Mouse (Mus musculus): ENCODE results near the gene Grin2b. TPM values are rescaled to one million over a fixed set of nuclear protein-coding genes. Genes with fewer than 3 reads are reported as not detected.
A peak's percentile ranks its signal among the peaks of the same experiment; 100 is the strongest.

Gene Grin2b
- polyA plus RNA-seq, 1 experiment from 2014 or later = 0.97 TPM

DNA sequence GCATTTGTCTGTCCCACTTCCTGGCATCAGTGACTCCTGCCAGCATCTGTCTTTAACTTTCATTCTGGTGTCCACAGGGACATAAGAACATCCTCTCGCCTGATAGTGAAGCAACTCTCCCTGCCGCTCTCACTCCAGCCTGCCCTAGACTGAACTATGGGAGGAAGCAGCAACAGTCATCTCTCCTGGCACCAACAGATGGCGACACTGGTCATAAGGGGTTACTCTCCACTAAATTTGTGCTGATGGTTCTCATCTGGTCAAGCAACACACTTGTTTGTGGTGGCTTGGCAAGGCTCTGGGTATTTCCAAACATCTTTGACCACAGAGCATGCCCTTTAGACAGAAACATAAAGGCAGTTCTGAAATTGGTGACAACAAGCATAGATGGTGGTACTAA, 130.9 kb downstream of the Grin2b start:
- Histone ChIP-seq H3K9me3 (no peaks in the 10 kb centered on the region), H3K27ac (no peak overlapping the region), H3K27me3 (no peaks in the 10 kb centered on the region), H3K4me2 (no peak overlapping the region), H3K4me1 (replicated peaks) (no peaks in the 10 kb centered on the region), H3K36me3 (no peaks in the 10 kb centered on the region), H3K9ac (replicated peaks) (no peak overlapping the region), H3K4me3 (replicated peaks) (no peak overlapping the region)
- no peak for ATAC-seq (ENCODE audit: insufficient number of reproducible peaks, insufficient read depth, low FRiP score, low TSS enrichment, low read depth)
- WGBS = 73% methylated on average over 3 of the region's 3 CpGs

DNA sequence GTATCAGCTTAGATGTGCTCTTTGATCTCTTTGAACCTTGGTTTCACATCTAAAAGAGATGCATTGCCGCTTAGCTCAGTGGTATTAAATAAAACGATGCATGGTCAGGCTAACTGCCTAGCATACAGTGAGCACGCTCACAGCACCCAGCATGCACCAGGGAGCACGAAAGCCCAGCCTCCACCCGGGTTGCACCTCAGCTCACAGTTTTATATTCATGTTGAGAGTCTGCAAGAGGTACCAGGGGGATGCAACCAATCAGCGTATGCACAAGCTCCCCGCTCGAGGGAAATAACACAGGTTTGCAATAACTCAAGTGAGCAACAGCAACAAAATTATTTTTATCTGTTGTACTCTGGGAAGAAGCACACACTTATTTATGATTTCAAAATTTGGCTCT, 131.5 kb downstream of the Grin2b start:
- no peaks in the 10 kb centered on the region for H3K27me3 ChIP-seq
- H3K9me3 ChIP-seq = no peaks in the 10 kb centered on the region
- no peak overlapping the region for H3K4me2 ChIP-seq
- no peak overlapping the region for H3K27ac ChIP-seq
- no peaks in the 10 kb centered on the region for H3K36me3 ChIP-seq
- 87% methylated on average over 8 of the region's 8 CpGs for WGBS
- H3K4me3 ChIP-seq (replicated peaks) = no peak overlapping the region
- H3K4me1 ChIP-seq (replicated peaks) = no peaks in the 10 kb centered on the region
- no peak overlapping the region for H3K9ac ChIP-seq (replicated peaks)
- no peak for ATAC-seq (ENCODE audit: insufficient number of reproducible peaks, insufficient read depth, low FRiP score, low TSS enrichment, low read depth)

DNA sequence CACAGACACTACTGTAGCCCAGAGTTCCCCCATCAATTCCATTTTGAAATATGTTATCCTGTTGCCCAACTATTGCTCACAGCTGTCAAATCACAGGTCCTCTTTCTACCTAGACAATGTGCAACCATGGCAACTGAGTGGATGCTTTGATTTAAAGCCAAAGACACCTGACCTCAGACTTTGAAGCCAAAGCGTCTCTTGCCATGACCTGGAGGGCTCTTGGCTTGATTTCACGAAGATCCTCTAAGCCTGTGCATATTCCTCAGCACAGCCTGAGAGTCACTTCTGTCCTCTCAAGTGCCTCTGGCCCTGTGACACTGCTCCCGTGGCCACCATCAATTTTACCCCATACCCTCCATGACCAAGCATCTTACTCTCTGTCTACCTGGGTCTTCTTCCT, 132.4 kb downstream of the Grin2b start:
- H3K27ac ChIP-seq = no peak overlapping the region
- no peaks in the 10 kb centered on the region for H3K4me1 ChIP-seq (replicated peaks)
- no peaks in the 10 kb centered on the region for H3K27me3 ChIP-seq
- no peak overlapping the region for H3K9ac ChIP-seq (replicated peaks)
- H3K4me2 ChIP-seq = no peak overlapping the region
- 89% methylated on average over 3 of the region's 3 CpGs for WGBS
- H3K9me3 ChIP-seq = no peaks in the 10 kb centered on the region
- ATAC-seq (ENCODE audit: insufficient number of reproducible peaks, insufficient read depth, low FRiP score, low TSS enrichment, low read depth) = no peak
- no peaks in the 10 kb centered on the region for H3K36me3 ChIP-seq
- H3K4me3 ChIP-seq (replicated peaks) = no peak overlapping the region

DNA sequence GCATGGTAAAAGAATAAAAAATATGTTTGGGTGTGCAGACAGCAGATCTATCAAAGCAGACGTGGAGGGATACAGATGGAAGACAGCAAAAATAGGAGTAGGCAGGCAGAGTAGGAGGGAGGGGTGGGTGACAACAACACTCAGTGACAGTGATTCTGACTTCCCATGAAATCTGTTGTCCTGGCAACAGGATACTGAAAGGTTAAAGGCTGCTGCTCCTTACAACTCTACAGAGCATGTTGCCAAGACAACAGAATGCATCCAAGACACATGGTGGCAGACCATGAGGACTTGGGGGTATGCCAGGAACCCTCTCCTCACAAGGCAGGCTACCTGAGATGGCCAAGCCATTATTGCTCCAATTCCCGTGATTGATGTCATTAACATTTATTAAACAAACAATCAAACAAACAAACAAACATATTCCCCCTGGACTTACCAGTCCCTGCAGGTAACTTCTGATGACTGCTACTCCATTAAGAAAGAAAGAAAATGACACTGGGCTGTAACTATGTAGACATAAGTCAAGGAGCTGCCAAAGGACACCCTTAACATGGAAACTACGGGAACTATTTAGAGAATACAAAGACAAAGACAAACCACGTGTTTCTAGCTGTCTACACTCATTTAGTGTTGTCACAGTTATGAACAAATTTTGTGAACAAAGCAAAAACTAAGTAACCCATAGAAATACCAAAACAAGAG, 143.9 kb downstream of the Grin2b start:
- H3K9ac ChIP-seq (replicated peaks) = no peak overlapping the region
- H3K27me3 ChIP-seq = no peaks in the 10 kb centered on the region
- H3K4me1 ChIP-seq (replicated peaks) = no peaks in the 10 kb centered on the region
- ATAC-seq (ENCODE audit: insufficient number of reproducible peaks, insufficient read depth, low FRiP score, low TSS enrichment, low read depth) = no peak
- WGBS = 74% methylated on average over 4 of the region's 4 CpGs
- H3K9me3 ChIP-seq = no peaks in the 10 kb centered on the region
- H3K36me3 ChIP-seq = no peaks in the 10 kb centered on the region
- no peak overlapping the region for H3K4me3 ChIP-seq (replicated peaks)
- no peak overlapping the region for H3K4me2 ChIP-seq
- no peak overlapping the region for H3K27ac ChIP-seq

DNA sequence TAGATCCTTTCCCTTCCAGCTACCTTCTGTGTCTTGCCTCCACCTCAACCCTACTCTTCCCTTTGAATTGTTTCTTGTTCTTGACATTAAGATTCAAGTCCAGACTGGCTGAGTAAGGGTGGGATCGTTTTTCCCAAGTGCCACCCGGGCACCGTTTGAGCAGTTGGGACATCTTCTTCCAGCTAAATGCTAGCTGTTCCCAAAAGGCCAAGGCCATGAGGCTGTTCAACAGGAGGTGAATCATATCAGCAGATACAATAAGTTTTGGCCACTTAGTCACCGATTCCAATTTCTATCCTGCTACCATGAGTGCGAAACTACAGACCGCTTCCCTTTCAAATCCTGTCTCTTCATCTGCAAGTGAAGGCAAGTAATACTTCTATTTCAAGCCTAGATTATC, 146.4 kb downstream of the Grin2b start:
- H3K27ac ChIP-seq = no peak overlapping the region
- 94% methylated on average over 6 of the region's 6 CpGs for WGBS
- H3K4me2 ChIP-seq = no peak overlapping the region

DNA sequence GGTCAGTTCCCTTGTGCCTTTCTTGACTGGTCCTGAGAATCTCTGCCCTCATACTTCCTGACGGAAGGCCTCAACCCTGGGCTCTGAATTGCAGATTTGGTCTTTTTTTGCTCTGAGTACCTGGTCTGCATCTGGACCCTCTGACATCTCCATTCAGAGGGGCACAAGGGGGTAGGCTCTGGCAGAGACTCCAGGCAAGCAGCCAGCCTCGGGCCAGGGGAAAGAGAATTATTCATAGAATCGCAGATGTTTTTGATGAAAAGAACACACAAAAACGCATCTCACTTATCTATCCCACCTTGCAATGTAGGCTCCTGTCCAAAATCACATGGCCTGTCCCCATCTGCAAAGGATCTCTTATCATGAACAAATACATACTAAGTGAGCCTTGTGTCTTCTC, 147.5 kb downstream of the Grin2b start:
- H3K4me1 ChIP-seq (replicated peaks) = no peaks in the 10 kb centered on the region
- no peak overlapping the region for H3K9ac ChIP-seq (replicated peaks)
- no peak for ATAC-seq (ENCODE audit: insufficient number of reproducible peaks, insufficient read depth, low FRiP score, low TSS enrichment, low read depth)
- H3K9me3 ChIP-seq = no peaks in the 10 kb centered on the region
- 79% methylated on average over 4 of the region's 4 CpGs for WGBS
- H3K4me2 ChIP-seq = no peak overlapping the region
- H3K4me3 ChIP-seq (replicated peaks) = no peak overlapping the region
- no peaks in the 10 kb centered on the region for H3K36me3 ChIP-seq
- H3K27me3 ChIP-seq = no peaks in the 10 kb centered on the region
- no peak overlapping the region for H3K27ac ChIP-seq

More for the DNA sequence above, 146.4 kb downstream of the Grin2b start:
- no peaks in the 10 kb centered on the region for H3K9me3 ChIP-seq
- H3K4me1 ChIP-seq (replicated peaks) = no peaks in the 10 kb centered on the region
- ATAC-seq (ENCODE audit: insufficient number of reproducible peaks, insufficient read depth, low FRiP score, low TSS enrichment, low read depth) = no peak
- no peak overlapping the region for H3K4me3 ChIP-seq (replicated peaks)
- no peaks in the 10 kb centered on the region for H3K36me3 ChIP-seq
- H3K9ac ChIP-seq (replicated peaks) = no peak overlapping the region
- H3K27me3 ChIP-seq = no peaks in the 10 kb centered on the region

DNA sequence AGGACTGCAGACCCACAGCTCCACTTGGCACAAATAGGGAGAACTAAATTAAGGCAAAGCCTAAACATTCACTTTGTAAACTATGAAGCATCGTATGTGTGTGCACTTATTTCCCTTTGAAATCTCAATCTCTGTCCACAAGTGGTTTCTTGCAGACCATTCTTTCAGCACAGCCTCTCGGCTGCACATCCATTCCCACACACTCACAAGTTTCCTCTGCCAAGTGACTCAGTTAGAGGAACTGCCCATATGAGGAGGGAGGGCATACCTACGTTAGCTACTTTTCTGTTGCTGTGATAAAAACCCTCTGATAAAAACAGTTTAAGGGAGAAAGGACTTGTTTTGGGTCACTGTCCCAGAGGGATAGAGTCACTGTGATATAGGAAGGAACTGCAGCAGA, 152.9 kb downstream of the Grin2b start:
- Histone ChIP-seq H3K9me3 (no peaks in the 10 kb centered on the region), H3K4me2 (no peak overlapping the region), H3K27ac (no peak overlapping the region), H3K36me3 (no peaks in the 10 kb centered on the region), H3K27me3 (no peaks in the 10 kb centered on the region), H3K4me3 (replicated peaks) (no peak overlapping the region), H3K4me1 (replicated peaks) (no peaks in the 10 kb centered on the region), H3K9ac (replicated peaks) (no peak overlapping the region)
- WGBS = 82% methylated on average over 3 of the region's 3 CpGs
- no peak for ATAC-seq (ENCODE audit: insufficient number of reproducible peaks, insufficient read depth, low FRiP score, low TSS enrichment, low read depth)

DNA sequence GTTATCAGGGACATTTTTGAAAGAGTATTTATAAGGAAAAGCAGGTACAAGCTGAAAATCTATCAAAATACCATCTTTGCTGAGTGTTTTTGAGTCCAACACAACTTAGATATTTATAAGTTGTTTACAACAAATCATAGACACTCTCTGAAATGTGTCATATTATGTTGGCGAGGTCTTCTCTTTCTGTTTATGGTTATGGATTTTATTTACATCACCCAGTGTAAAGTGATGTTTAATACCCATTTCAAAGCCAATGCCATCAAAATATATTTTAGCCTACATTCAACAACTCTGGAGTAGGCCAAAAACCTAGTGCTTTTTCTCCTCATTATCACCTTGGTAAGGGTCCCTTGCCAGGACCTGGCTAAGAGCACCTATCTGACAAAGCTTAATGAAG, 154.3 kb downstream of the Grin2b start:
- Histone ChIP-seq H3K9me3 (no peaks in the 10 kb centered on the region), H3K4me2 (no peak overlapping the region), H3K36me3 (no peaks in the 10 kb centered on the region), H3K4me1 (replicated peaks) (no peaks in the 10 kb centered on the region), H3K27me3 (no peaks in the 10 kb centered on the region), H3K27ac (no peak overlapping the region), H3K4me3 (replicated peaks) (no peak overlapping the region), H3K9ac (replicated peaks) (no peak overlapping the region)
- no peak for ATAC-seq (ENCODE audit: insufficient number of reproducible peaks, insufficient read depth, low FRiP score, low TSS enrichment, low read depth)
- WGBS = 83% methylated on average over 1 of the region's 1 CpGs

DNA sequence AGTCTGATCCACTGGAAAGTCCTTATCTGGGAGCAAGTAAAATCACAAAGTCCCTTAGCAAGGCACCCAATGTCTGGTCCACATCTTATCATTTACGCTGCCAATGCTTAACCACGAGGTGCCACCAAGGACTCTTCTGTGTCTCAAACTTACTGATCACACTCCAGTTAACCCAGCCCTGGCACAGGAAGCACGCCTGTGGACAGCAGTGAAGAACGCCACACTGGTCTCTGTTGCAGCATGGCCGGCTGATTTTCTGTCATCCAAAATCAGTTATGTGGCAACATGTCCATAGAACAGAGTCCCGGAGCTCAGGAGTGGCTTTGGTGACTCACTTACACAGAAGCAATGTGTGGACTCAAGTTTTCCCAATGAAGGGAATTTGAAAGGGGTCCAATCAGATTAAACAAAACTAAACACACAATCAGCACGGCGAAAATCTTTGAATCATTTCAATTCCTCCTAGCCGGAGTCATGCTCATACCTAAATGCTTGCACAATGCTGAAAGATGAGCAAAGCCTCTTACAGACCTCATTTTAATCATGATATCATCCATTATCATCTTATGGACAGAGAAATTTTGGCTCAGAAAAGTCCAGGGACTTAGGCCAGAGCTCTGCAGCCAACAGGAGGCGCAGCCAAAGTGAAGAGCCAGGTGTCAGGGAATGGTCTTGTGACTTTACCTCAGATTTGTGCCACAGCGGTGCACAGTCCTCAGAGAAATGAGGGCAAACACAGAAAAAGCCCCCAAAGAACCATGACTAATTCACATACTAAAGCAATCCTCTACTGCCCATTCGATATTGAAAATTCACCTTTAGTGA, 159.5 kb downstream of the Grin2b start:
- Histone ChIP-seq H3K4me3 (replicated peaks) (no peak overlapping the region), H3K36me3 (no peaks in the 10 kb centered on the region), H3K27me3 (no peaks in the 10 kb centered on the region), H3K9me3 (no peaks in the 10 kb centered on the region), H3K27ac (no peak overlapping the region), H3K4me2 (no peak overlapping the region), H3K4me1 (replicated peaks) (peaks cover 10% of the 10 kb centered on the region), H3K9ac (replicated peaks) (no peak overlapping the region)
- WGBS = 90% methylated on average over 12 of the region's 12 CpGs
- ATAC-seq (ENCODE audit: insufficient number of reproducible peaks, insufficient read depth, low FRiP score, low TSS enrichment, low read depth) = no peak

DNA sequence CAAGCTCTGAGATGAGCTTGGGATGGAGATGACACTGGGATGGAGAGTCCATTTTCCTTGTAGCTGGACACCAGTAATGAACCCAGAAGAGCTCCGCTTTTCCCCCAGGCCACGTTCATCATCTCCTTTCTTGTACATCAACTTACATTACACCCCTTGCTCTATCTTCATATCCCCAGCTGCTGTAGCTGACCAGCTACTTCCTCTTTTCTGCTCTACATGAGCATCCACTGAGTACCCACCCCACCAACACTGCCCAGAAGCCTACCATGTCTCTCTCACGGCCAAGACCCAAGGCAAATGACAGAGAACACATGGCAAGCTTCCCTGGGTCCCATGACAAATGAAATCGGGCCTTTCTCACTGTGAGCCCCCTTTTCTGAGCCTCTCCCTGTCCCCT, 161.8 kb downstream of the Grin2b start:
- Histone ChIP-seq H3K9ac (replicated peaks) (no peak overlapping the region), H3K27me3 (no peaks in the 10 kb centered on the region), H3K36me3 (no peaks in the 10 kb centered on the region), H3K4me1 (replicated peaks) (peaks cover 10% of the 10 kb centered on the region), H3K27ac (no peak overlapping the region), H3K4me2 (no peak overlapping the region), H3K4me3 (replicated peaks) (no peak overlapping the region), H3K9me3 (no peaks in the 10 kb centered on the region)
- 93% methylated on average over 4 of the region's 4 CpGs for WGBS
- ATAC-seq (ENCODE audit: insufficient number of reproducible peaks, insufficient read depth, low FRiP score, low TSS enrichment, low read depth) = no peak

DNA sequence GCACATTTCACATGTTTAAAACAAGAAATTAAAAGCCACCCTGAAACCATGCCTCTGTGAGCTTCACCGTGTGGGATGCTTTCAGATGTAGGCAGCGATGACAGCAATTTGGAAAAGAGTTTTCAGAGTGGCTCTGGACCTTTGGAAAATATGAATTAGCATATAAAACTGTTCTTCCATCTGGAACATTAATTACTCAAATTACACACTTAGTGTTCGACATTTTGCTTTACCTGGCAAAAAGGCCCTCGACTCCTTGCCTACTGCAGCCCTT, 162.3 kb downstream of the Grin2b start:
- Histone ChIP-seq H3K27me3 (no peaks in the 10 kb centered on the region), H3K27ac (0 out of 2 replicates have a peak overlapping the region, but pooled peaks have one; percentile 66), H3K4me3 (replicated peaks) (no peak overlapping the region), H3K4me1 (replicated peaks) (peaks cover 10% of the 10 kb centered on the region), H3K9me3 (no peaks in the 10 kb centered on the region), H3K36me3 (no peaks in the 10 kb centered on the region), H3K4me2 (no peak overlapping the region), H3K9ac (replicated peaks) (no peak overlapping the region)
- no peak for ATAC-seq (ENCODE audit: insufficient number of reproducible peaks, insufficient read depth, low FRiP score, low TSS enrichment, low read depth)
- 85% methylated on average over 4 of the region's 4 CpGs for WGBS
